Mouse (Mus musculus) stomach, postnatal 0 days (tissue): ENCODE measurements around the gene Ddx17. TPM values are rescaled to one million over a fixed set of nuclear protein-coding genes. Genes with fewer than 3 reads are reported as not detected.

Experiments used
- ATAC-seq: fragments of 200-750 bp; cut with Nextera tagmentation; 2 replicates; pipeline ENCODE4 v1.8.0; 2017; ENCODE audit not compliant: low FRiP score, low TSS enrichment
- DNase-seq: peaks from one replicate; pipeline ENCODE4 v3.0.0-alpha.2; 2016; ENCODE audit warnings: low spot score
- H3K27ac ChIP-seq: fragments of 300-500 bp; sonication (generic); replicated peaks from 2 replicates; pipeline ENCODE4 v1.5.1; 2014; ENCODE audit warnings: mild to moderate bottlenecking, control low read depth
- H3K27me3 ChIP-seq: fragments of 300-500 bp; sonication (generic); 2 replicates; pipeline ENCODE4 v1.6.1; 2014; ENCODE audit warnings: low read length; ENCODE audit not compliant: control insufficient read depth, insufficient read depth
- H3K36me3 ChIP-seq: fragments of 300-500 bp; sonication (generic); 2 replicates; pipeline ENCODE4 v1.6.1; 2014; ENCODE audit warnings: low read length, mixed read lengths; ENCODE audit not compliant: control insufficient read depth, insufficient read depth
- H3K4me1 ChIP-seq: fragments of 300-500 bp; sonication (generic); replicated peaks from 2 replicates; pipeline ENCODE4 v1.6.1; 2014; ENCODE audit warnings: antibody characterized with exemption; ENCODE audit not compliant: control insufficient read depth, insufficient read depth
- H3K4me2 ChIP-seq: fragments of 300-500 bp; sonication (generic); replicated peaks from 2 replicates; pipeline ENCODE4 v1.6.1; 2014; ENCODE audit warnings: low read depth, mild to moderate bottlenecking, control low read depth, moderate library complexity
- H3K4me3 ChIP-seq: fragments of 300-500 bp; sonication (generic); 2 replicates; pipeline ENCODE4 v1.5.1; 2014; ENCODE audit warnings: low read depth, low read length, control low read depth
- H3K9ac ChIP-seq: fragments of 300-500 bp; sonication (generic); 2 replicates; pipeline ENCODE4 v1.6.1; 2014; ENCODE audit warnings: mild to moderate bottlenecking, low read length, control low read depth, mixed read lengths
- H3K9me3 ChIP-seq: fragments of 300-500 bp; sonication (generic); 2 replicates; pipeline ENCODE4 v1.6.1; 2016; ENCODE audit warnings: low read length; ENCODE audit not compliant: control insufficient read depth
- CTCF ChIP-seq: IDR thresholded peaks from 2 replicates; pipeline ENCODE4 v1.5.1; 2016; ENCODE audit warnings: antibody characterized with exemption, low read depth, mild to moderate bottlenecking, moderate library complexity
- EP300 ChIP-seq: optimal IDR thresholded peaks from 2 replicates; pipeline ENCODE3; 2016; ENCODE audit warnings: antibody characterized with exemption
- WGBS: fragments of 180-500 bp; shearing (Covaris S2); extraction: QIAGEN DNeasy Blood & Tissue Kit; methylation state at CpG from one replicate; pipeline ENCODE4 v1.1.7; 2014; 5-methylcytosine and 5-hydroxymethylcytosine counted together
- polyA plus RNA-seq: library from polyadenylated mRNA; unstranded; fragments of >200 nt; fragmentation: Nextera tagmentation; extraction: Ambion mirVana; gene quantifications from 2 replicates; pipeline ENCODE4 v1.2.1, GENCODE M21; 2015

The Ddx17 gene
- 15.5 and 17.1 TPM in 2 replicates for polyA plus RNA-seq

DNA sequence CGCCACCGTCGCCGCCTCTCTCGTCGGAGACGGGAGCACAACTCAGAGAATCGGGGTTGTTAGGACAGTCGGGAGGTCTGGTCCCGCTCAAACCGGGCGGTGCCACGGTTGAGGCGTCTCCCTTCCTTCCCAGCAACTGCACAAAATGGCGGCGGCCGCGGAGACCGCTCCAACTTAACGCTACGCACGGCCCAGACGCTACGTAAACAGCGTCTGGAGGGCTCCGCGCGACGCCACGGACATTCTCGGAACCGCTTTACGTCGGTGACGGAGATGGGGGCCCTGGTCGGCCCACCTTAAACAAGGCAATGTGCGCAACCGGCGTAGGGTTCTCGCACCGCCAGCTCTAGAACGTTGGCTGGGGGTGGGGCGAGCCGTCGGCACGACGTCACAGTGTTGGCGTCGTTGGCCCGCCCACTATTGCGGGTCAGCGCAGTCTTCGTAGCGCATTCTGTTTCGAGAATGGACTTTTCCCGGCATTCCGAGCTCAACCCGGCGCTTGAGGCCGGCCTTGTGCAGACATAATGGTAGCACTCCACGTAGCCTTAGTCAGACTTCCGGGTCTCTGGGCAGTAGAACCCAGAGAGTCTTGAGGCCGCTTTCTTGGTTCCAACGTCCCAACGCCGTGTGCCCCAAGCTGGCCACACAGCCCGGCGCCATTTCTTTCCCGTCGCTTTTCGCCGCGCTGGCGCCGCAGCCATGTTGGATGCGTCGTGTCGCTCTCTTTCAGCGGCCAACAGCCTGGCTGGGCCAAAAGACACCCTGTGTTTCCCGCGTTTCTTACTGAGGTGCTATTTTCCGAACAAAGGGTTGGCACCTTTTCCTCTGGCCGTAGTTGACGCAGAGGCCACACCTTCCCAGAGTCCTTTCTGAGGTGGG lies at the start of gene Ddx17:
TSS of gene Ddx17 (minus strand) at position 332 of the 879 bp plus-strand sequence.
- TF ChIP-seq EP300 (peak; percentile 95), CTCF (no peak)
- H3K27ac ChIP-seq, result peak within 1 kb of the TSS; percentile 99
- peaks cover 2% of the 10 kb centered on the region; the same call in 1 of the 2 replicates for H3K4me1 ChIP-seq
- H3K27me3 ChIP-seq, result no peaks in the 10 kb centered on the region
- ATAC-seq (peak; percentile 98), DNase-seq (peak; percentile 98)
- H3K4me3 ChIP-seq, result peak within 1 kb of the TSS; percentile 96
- peaks cover 4% of the 10 kb centered on the region for H3K36me3 ChIP-seq
- 2% methylated on average over 83 of the region's 84 CpGs for WGBS
- no peaks in the 10 kb centered on the region for H3K9me3 ChIP-seq
- H3K4me2 ChIP-seq, result peak within 1 kb of the TSS; percentile 62
- peak within 1 kb of the TSS; percentile 98 for H3K9ac ChIP-seq

DNA sequence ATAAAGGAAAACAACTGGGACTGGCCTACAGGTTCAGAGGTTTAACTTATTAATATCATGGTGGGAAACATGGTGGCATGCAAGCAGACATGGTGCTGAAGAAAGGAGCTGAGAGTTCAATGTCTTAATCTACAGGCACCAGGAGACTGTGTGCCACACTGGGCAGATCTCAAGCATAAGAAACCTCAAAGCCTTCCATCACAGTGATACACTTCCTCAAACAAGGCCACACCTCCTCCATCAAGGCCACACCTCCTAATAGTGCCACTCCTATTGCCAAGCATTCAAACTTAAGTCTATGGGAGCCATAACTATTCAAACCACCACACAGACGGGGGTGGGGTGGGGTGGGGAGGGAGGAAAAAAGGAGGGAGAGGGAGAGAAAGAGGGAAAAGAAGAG lies 35.0 kb upstream of the Ddx17 start:
- 40% methylated on average over 1 of the region's 1 CpGs for WGBS
- H3K36me3 ChIP-seq, result no peaks in the 10 kb centered on the region
- TF ChIP-seq EP300 (no peak), CTCF (no peak)
- no peaks in the 10 kb centered on the region for H3K27me3 ChIP-seq
- ATAC-seq, result no peak
- no peak overlapping the region for H3K27ac ChIP-seq
- H3K9me3 ChIP-seq, result no peaks in the 10 kb centered on the region
- no peak for DNase-seq
- H3K4me2 ChIP-seq, result no peak overlapping the region
- no peak overlapping the region for H3K4me3 ChIP-seq
- H3K4me1 ChIP-seq, result no peaks in the 10 kb centered on the region
- H3K9ac ChIP-seq, result no peak overlapping the region

DNA sequence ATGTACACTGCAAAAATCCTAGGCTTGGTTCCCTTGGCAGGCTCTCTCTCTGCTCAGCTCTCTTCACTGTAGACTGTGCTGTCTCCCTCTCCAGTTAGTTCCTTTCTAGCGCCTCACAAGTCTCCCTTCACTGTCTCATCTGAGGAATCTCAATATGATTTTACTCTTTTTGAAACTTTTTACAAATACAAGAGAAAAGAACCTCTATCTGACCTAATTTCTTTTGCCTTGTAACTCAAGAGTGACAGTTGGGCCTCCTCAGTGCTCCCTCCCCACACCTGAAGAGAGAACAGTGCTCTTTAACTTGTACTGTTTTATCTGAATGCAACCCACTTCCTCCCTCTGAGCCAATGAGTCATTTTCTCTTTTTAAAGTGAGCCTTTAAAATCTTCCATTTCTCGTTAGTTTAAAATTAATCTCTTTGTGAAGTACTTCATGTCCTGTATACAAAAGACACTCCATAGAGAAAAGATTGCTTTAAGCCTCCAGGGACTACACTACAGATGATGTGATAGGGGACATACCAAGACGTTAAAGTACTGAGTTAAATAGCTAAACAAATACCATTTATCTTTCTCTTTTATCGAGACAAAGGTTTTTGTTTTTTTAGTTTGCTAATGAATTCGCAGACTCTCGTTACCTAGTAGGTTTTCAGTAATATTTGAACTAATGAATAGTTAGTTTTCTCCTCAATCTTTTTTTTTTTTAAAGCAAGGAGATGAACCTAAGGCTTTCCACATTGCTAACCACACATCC lies 31.3 kb upstream of the Ddx17 start:
- Histone ChIP-seq H3K9ac (no peak overlapping the region), H3K27me3 (no peaks in the 10 kb centered on the region), H3K36me3 (no peaks in the 10 kb centered on the region), H3K27ac (no peak overlapping the region; the same call in 1 of the 2 replicates), H3K4me3 (no peak overlapping the region), H3K4me2 (no peak overlapping the region), H3K9me3 (no peaks in the 10 kb centered on the region), H3K4me1 (no peaks in the 10 kb centered on the region)
- 44% methylated on average over 6 of the region's 6 CpGs for WGBS
- no peak for ATAC-seq
- no peak for DNase-seq
- TF ChIP-seq EP300 (no peak), CTCF (no peak)

DNA sequence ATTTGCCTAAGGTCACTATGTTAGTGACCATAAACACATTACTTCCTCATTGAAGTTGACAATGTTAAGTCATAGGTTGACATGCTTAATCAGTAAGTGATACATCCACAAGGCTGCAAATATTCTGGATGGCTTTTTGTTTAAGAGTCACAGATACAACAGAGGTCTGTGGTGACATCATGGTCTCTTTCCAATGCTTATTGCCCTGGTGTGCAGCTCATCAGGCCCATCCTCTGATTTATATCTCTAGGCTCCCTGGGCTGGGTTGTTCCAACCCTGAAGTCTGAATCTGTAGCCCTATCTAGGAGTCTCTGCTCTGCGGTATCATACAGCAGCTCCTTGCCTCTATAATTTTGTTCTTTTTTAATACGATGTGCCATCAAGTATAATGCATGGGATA lies 30.4 kb upstream of the Ddx17 start:
- H3K9me3 ChIP-seq, result no peaks in the 10 kb centered on the region
- no peak for ATAC-seq
- TF ChIP-seq CTCF (no peak), EP300 (no peak)
- H3K27me3 ChIP-seq, result no peaks in the 10 kb centered on the region
- no peaks in the 10 kb centered on the region for H3K36me3 ChIP-seq
- H3K4me3 ChIP-seq, result no peak overlapping the region
- H3K27ac ChIP-seq, result no peak overlapping the region
- no peak for DNase-seq
- H3K4me2 ChIP-seq, result no peak overlapping the region
- no peak overlapping the region for H3K9ac ChIP-seq
- 91% methylated on average over 2 of the region's 2 CpGs for WGBS
- H3K4me1 ChIP-seq, result no peaks in the 10 kb centered on the region

DNA sequence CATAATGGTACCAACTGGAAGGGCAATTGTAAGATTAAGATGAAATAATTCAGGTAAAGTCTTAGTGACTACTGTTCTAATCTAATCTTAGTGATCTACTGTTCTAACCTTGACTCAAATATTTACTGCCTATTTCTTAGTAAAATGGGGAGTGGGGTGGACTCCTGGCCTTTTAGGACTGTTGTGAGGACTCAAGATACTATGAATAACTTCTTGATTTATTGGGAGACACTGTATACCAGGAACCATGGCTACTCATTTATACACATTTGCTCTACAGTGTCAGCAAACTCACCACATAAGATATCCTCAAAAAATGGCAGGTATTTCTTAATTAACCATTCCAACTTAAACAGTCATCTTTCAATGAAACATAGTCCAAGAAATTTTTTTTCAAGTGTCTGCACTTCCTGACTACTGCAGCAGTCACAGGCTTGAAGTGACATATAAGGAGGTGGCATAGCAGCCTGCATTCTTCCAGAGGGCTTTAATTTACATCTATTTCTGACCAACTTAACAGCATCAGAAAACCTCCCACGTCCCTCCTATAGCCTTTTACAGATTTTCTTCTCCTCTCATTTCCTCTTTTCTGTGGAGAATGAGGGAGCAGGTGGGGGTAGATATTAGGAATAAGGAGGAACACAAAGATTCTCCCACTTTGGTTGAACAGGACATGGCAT lies 29.1 kb upstream of the Ddx17 start:
- WGBS, result 45% methylated on average over 1 of the region's 1 CpGs
- ATAC-seq (no peak), DNase-seq (no peak)
- Histone ChIP-seq H3K4me3 (no peak overlapping the region), H3K4me2 (no peak overlapping the region), H3K27me3 (no peaks in the 10 kb centered on the region), H3K36me3 (no peaks in the 10 kb centered on the region), H3K9me3 (no peaks in the 10 kb centered on the region), H3K27ac (no peak overlapping the region), H3K9ac (no peak overlapping the region), H3K4me1 (no peaks in the 10 kb centered on the region)
- no peak for TF ChIP-seq CTCF
- TF ChIP-seq EP300, result no peak
